8 mouse cellular contexts compared by ENCODE assay signal in genomic region chr13:51792729-51793424, GRCm38 (mm10). TPM values are rescaled to one million over a fixed set of nuclear protein-coding genes. Genes with fewer than 3 reads are reported as not detected.
DNase-seq lines count a peak whose midpoint lies in the region; TF ChIP-seq lines count a peak whose summit lies in the region.

No protein-coding gene starts in this region.

- peaks cover 18% of the 10 kb centered on the region for H3K4me1 ChIP-seq in cortical plate, adult 2 months (ENCODE audit: control insufficient read depth, insufficient read depth, low read length)

- DNase-seq in R1 (ENCODE audit: low read depth, low spot score): peak; percentile 77
- peak; percentile 39 to 44 for DNase-seq in heart, adult 9 months (ENCODE audit: low spot score in 2 of 2)
- peak; percentile 59 for DNase-seq in kidney, adult 9 months
- DNase-seq in lung, postnatal 10 days: peak; percentile 37
- peak; percentile 59 for DNase-seq in retina, postnatal 1 day
- DNase-seq in c-Kit-positive CD71-positive TER-119-positive erythroid progenitor cells, embryonic 14.5 days (ENCODE audit: low spot score): no peak

- H3K27ac ChIP-seq in cortical plate, adult 2 months (ENCODE audit: insufficient read depth, low read length): peak overlapping the region; percentile 94

- H3K4me3 ChIP-seq in C2C12 (ENCODE audit: insufficient read depth, poor library complexity, severe bottlenecking): no peak overlapping the region
- H3K4me3 ChIP-seq in cortical plate, adult 2 months (ENCODE audit: insufficient read depth, low read length): peak overlapping the region; percentile 86

- H3K79me3 ChIP-seq in C2C12 (ENCODE audit: low read depth): no peaks in the 10 kb centered on the region

- peaks cover 40% of the 10 kb centered on the region for H3K27me3 ChIP-seq in C2C12 (ENCODE audit: control insufficient read depth, insufficient read depth, insufficient read length)

- TF ChIP-seq POLR2A in cortical plate, adult 2 months (IDR thresholded peaks at IDR 0.05; ENCODE audit: extremely low read depth, insufficient read depth, low read length): no peak

- TF ChIP-seq CTCF in C2C12 (IDR thresholded peaks at IDR 0.05; ENCODE audit: control insufficient read depth, insufficient read depth, insufficient read length): no peak
- TF ChIP-seq CTCF in cortical plate, adult 2 months (IDR thresholded peaks at IDR 0.05; ENCODE audit: extremely low read depth, insufficient read depth, low read length): no peak

- no peak overlapping the region for H3ac ChIP-seq in C2C12 (ENCODE audit: control insufficient read depth, insufficient read length, low read depth)

- H3K79me2 ChIP-seq in C2C12 (ENCODE audit: control insufficient read depth, insufficient read depth): no peaks in the 10 kb centered on the region

- no peaks in the 10 kb centered on the region for H3K36me3 ChIP-seq in C2C12 (ENCODE audit: control insufficient read depth, insufficient read depth)

TF ChIP-seq in C2C12, 6 proteins besides CTCF, POLR2A, EP300 and RAD21:
- TF ChIP-seq CEBPB (IDR thresholded peaks at IDR 0.05; ENCODE audit: low read depth): no peak
- TF ChIP-seq MYOD1 (IDR thresholded peaks at IDR 0.05; ENCODE audit: control insufficient read depth, insufficient read length, low read depth): peak; percentile 18

RNA-seq across cellular contexts. Expression of gene Sema4d, which starts 0.7 kb away (rescaled TPM):
- 0.20 TPM for polyA plus RNA-seq in C2C12 (2012; fragmentation: generic; extraction: Trizol)
- 88.7 and 99.9 TPM in 2 replicates for polyA plus RNA-seq in cortical plate, adult 2 months (2012; rRNA removed)

RNA-seq across cellular contexts. Expression of gene Gadd45g, which starts 53.6 kb away (rescaled TPM):
- polyA plus RNA-seq in C2C12 (2012; fragmentation: generic; extraction: Trizol): 180 TPM
- 38.0 and 41.9 TPM in 2 replicates for polyA plus RNA-seq in cortical plate, adult 2 months (2012; rRNA removed)

Comparison
In these comparisons a context has a peak if more than half of its experiments do, and no peak if none do; other contexts are left out.
1. RNA of gene Sema4d, which starts 0.7 kb away (polyA plus RNA-seq): 88.7 to 99.9 TPM in cortical plate, adult 2 months; 0.20 TPM in C2C12 (single experiment); every median in the first group is over 10 times any median in the second.